Mouse (Mus musculus) hindbrain, embryonic 16.5 days (tissue): ENCODE results near the gene Fgd2. TPM values are rescaled to one million over a fixed set of nuclear protein-coding genes. Genes with fewer than 3 reads are reported as not detected.

Experiments
- ATAC-seq: fragments of 200-750 bp; cut with Nextera tagmentation; 2 replicates; pipeline ENCODE4 v1.8.0; 2017; ENCODE audit warnings: moderate TSS enrichment, moderate library complexity
- H3K27ac ChIP-seq: fragments of 300-500 bp; sonication (generic); 2 replicates; pipeline ENCODE4 v1.5.1; 2014; ENCODE audit warnings: low read depth, mild to moderate bottlenecking, control low read depth, low read length, moderate library complexity
- H3K27me3 ChIP-seq: fragments of 300-500 bp; sonication (generic); replicated peaks from 2 replicates; pipeline ENCODE4 v1.6.1; 2014; ENCODE audit warnings: low read length; ENCODE audit not compliant: control insufficient read depth, insufficient read depth
- H3K36me3 ChIP-seq: fragments of 300-500 bp; sonication (generic); 2 replicates; pipeline ENCODE4 v1.6.1; 2014; ENCODE audit warnings: mild to moderate bottlenecking, low read length, moderate library complexity, mixed read lengths; ENCODE audit not compliant: control insufficient read depth, insufficient read depth
- H3K4me1 ChIP-seq: fragments of 300-500 bp; sonication (generic); 2 replicates; pipeline ENCODE4 v1.6.1; 2014; ENCODE audit warnings: low read depth, low read length; ENCODE audit not compliant: control insufficient read depth, insufficient read depth
- H3K4me2 ChIP-seq: fragments of 300-500 bp; sonication (generic); 2 replicates; pipeline ENCODE4 v1.6.1; 2014; ENCODE audit warnings: mild to moderate bottlenecking, low read length, control low read depth, moderate library complexity
- H3K4me3 ChIP-seq: fragments of 300-500 bp; sonication (generic); 2 replicates; pipeline ENCODE4 v1.5.1; 2014; ENCODE audit warnings: mild to moderate bottlenecking, low read length, control low read depth, moderate library complexity
- H3K9ac ChIP-seq: fragments of 300-500 bp; sonication (generic); 2 replicates; pipeline ENCODE4 v1.6.1; 2014; ENCODE audit warnings: low read depth, mild to moderate bottlenecking, control low read depth, low read length, moderate library complexity
- H3K9me3 ChIP-seq: fragments of 300-500 bp; sonication (generic); 2 replicates; pipeline ENCODE4 v1.6.1; 2014; ENCODE audit warnings: mild to moderate bottlenecking, low read length, moderate library complexity; ENCODE audit not compliant: control insufficient read depth
- WGBS: fragments of 180-500 bp; shearing (Covaris S2); extraction: QIAGEN DNeasy Blood & Tissue Kit; methylation state at CpG from one replicate; pipeline ENCODE4 v1.1.7; 2014; 5-methylcytosine and 5-hydroxymethylcytosine counted together
- polyA plus RNA-seq: library from polyadenylated mRNA; unstranded; fragments of >200 nt; fragmentation: Nextera tagmentation; extraction: Ambion mirVana; gene quantifications from 2 replicates; pipeline ENCODE4 v1.2.1, GENCODE M21; 2015

Gene Fgd2
- polyA plus RNA-seq, 1 experiment from 2014 or later = 9.1 TPM

GRCm38 (mm10) chr17:29421319-29421718, 60.6 kb downstream of the Fgd2 start:
- WGBS = 73% methylated on average over 3 of the region's 3 CpGs
- no peak overlapping the region for H3K4me3 ChIP-seq
- no peaks in the 10 kb centered on the region for H3K9me3 ChIP-seq
- H3K27ac ChIP-seq = no peak overlapping the region
- H3K4me2 ChIP-seq = no peak overlapping the region
- H3K27me3 ChIP-seq = no peaks in the 10 kb centered on the region
- H3K36me3 ChIP-seq = no peaks in the 10 kb centered on the region
- no peak overlapping the region for H3K9ac ChIP-seq
- no peak for ATAC-seq
- H3K4me1 ChIP-seq = peaks cover 1% of the 10 kb centered on the region

- Histone ChIP-seq H3K9ac (no peak overlapping the region), H3K9me3 (no peaks in the 10 kb centered on the region), H3K4me1 (no peaks in the 10 kb centered on the region), H3K27me3 (no peaks in the 10 kb centered on the region), H3K36me3 (no peaks in the 10 kb centered on the region), H3K4me3 (no peak overlapping the region), H3K27ac (no peak overlapping the region), H3K4me2 (no peak overlapping the region)
- 90% methylated on average over 6 of the region's 6 CpGs for WGBS
- no peak for ATAC-seq
Observed at GRCm38 (mm10) chr17:29422337-29422736, 61.6 kb downstream of the Fgd2 start.

- ATAC-seq = no peak
Observed at GRCm38 (mm10) chr17:29422912-29423504, 62.3 kb downstream of the Fgd2 start.

DNA sequence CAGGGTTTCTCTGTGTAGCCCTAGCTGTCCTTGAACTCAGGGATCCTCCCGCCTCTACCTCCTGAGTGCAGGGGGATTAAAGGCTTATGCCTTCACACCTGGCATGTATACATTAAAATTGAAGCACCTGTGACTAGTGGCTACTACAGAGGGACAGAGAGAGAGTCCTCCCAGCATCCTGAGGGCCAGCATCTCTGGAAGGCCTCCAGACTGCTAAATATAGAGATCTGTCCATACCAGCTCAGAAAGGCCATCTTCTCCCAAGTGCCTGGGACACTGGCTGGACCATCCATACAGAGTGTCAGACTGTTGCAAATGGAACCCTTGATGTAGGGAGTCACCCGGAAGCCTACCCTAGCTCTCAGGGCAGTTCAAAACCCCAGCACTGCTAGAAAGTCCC, 63.3 kb downstream of the Fgd2 start:
- Histone ChIP-seq H3K9ac (no peak overlapping the region), H3K27me3 (no peaks in the 10 kb centered on the region), H3K4me3 (no peak overlapping the region), H3K9me3 (no peaks in the 10 kb centered on the region), H3K36me3 (no peaks in the 10 kb centered on the region), H3K27ac (no peak overlapping the region), H3K4me2 (no peak overlapping the region), H3K4me1 (no peaks in the 10 kb centered on the region)
- 91% methylated on average over 2 of the region's 2 CpGs for WGBS
- no peak for ATAC-seq

More at GRCm38 (mm10) chr17:29422912-29423504, 62.3 kb downstream of the Fgd2 start:
- Histone ChIP-seq H3K27me3 (no peaks in the 10 kb centered on the region), H3K9me3 (no peaks in the 10 kb centered on the region), H3K4me2 (no peak overlapping the region), H3K4me3 (no peak overlapping the region), H3K4me1 (no peaks in the 10 kb centered on the region), H3K36me3 (no peaks in the 10 kb centered on the region), H3K27ac (no peak overlapping the region), H3K9ac (no peak overlapping the region)
- WGBS = 84% methylated on average over 8 of the region's 8 CpGs

GRCm38 (mm10) chr17:29425345-29425744, 64.6 kb downstream of the Fgd2 start:
- no peaks in the 10 kb centered on the region for H3K27me3 ChIP-seq
- no peak overlapping the region for H3K9ac ChIP-seq
- no peaks in the 10 kb centered on the region for H3K9me3 ChIP-seq
- no peak overlapping the region for H3K4me3 ChIP-seq
- no peak for ATAC-seq
- H3K36me3 ChIP-seq = no peaks in the 10 kb centered on the region
- H3K27ac ChIP-seq = no peak overlapping the region
- 60% methylated on average over 9 of the region's 9 CpGs for WGBS
- H3K4me2 ChIP-seq = no peak overlapping the region
- no peaks in the 10 kb centered on the region for H3K4me1 ChIP-seq

GRCm38 (mm10) chr17:29428213-29428612, 67.5 kb downstream of the Fgd2 start:
- Histone ChIP-seq H3K4me3 (no peak overlapping the region), H3K9me3 (no peaks in the 10 kb centered on the region), H3K9ac (no peak overlapping the region), H3K4me1 (no peaks in the 10 kb centered on the region), H3K27ac (no peak overlapping the region), H3K36me3 (no peaks in the 10 kb centered on the region), H3K4me2 (no peak overlapping the region), H3K27me3 (no peaks in the 10 kb centered on the region)
- 41% methylated on average over 8 of the region's 8 CpGs for WGBS
- ATAC-seq = no peak

- no peak overlapping the region for H3K4me2 ChIP-seq
- no peak overlapping the region for H3K4me3 ChIP-seq
- H3K9ac ChIP-seq = no peak overlapping the region
- H3K4me1 ChIP-seq = no peaks in the 10 kb centered on the region
- ATAC-seq = no peak
- no peaks in the 10 kb centered on the region for H3K27me3 ChIP-seq
- H3K36me3 ChIP-seq = no peaks in the 10 kb centered on the region
- no peaks in the 10 kb centered on the region for H3K9me3 ChIP-seq
- no peak overlapping the region for H3K27ac ChIP-seq
- WGBS = 47% methylated on average over 2 of the region's 2 CpGs
Observed at GRCm38 (mm10) chr17:29428826-29429225, 68.1 kb downstream of the Fgd2 start.

Other genes with a start within 250 kb of the Fgd2 start
- 0.06 and 0.26 TPM in 2 replicates for gene Rab44, start 246.8 kb upstream of the Fgd2 start, polyA plus RNA-seq
- gene Cpne5, start 122.7 kb upstream of the Fgd2 start, polyA plus RNA-seq = 48.1 and 51.2 TPM in 2 replicates
- 105 and 113 TPM in 2 replicates for gene Ppil1, start 96.7 kb upstream of the Fgd2 start, polyA plus RNA-seq
- 118 and 123 TPM in 2 replicates for gene BC004004, start 92.1 kb upstream of the Fgd2 start, polyA plus RNA-seq
- gene Pi16, start 43.2 kb upstream of the Fgd2 start, polyA plus RNA-seq = 2.0 and 2.4 TPM in 2 replicates
- gene Mtch1, start 13.0 kb upstream of the Fgd2 start, polyA plus RNA-seq = 328 and 463 TPM in 2 replicates
- gene Pim1, start 129.8 kb downstream of the Fgd2 start, polyA plus RNA-seq = 7.2 and 8.2 TPM in 2 replicates
- gene Gm17657, start 188.7 kb downstream of the Fgd2 start, polyA plus RNA-seq = not detected in 2 replicates
- 26.5 and 33.2 TPM in 2 replicates for gene Tbc1d22b, start 188.9 kb downstream of the Fgd2 start, polyA plus RNA-seq
- 0.76 and 1.0 TPM in 2 replicates for gene Tmem217, start 191.5 kb downstream of the Fgd2 start, polyA plus RNA-seq